Mouse (Mus musculus): ENCODE results near the gene Arf3. TPM values are rescaled to one million over a fixed set of nuclear protein-coding genes. Genes with fewer than 3 reads are reported as not detected.
"Not testable (repeated sequence)": the region's sequence is repeated elsewhere in the genome, so short reads cannot be mapped to it uniquely, and the experiment has no call there.

Arf3 gene
- total RNA-seq (2021) = 10 to 100 TPM; 20.8 to 20.9 TPM

GRCm38 (mm10) chr15:98762670-98763529 lies at the start of gene Arf3:
Gene Arf3, minus strand, starts transcription at chr15:98763214.
- DNase-seq = peak; percentile 96 to 97
- intact Hi-C loops (cut with DNase I) = no loop called here

DNA sequence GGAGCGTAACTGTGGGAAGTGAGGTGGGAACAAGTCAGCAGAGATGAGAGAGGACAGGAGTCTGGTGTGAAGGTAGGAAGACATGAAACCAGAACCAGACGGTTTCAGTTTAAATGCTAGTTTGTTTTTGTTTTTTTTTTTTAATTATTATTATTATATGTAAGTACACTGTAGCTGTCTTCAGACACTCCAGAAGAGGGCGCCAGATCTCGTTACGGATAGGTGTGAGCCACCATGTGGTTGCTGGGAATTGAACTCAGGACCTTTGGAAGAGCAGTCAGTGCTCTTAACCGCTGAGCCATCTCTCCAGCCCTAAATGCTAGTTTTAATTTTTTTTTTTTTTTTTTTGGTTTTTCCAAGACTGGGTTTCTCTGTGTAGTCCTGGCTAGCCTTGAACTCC lies 47.2 kb upstream of the Arf3 start:
- intact Hi-C loops (cut with DNase I); DNase-seq: not testable (repeated sequence)

GRCm38 (mm10) chr15:98809390-98809789 lies 46.4 kb upstream of the Arf3 start, which contains the start of gene Ddn:
Gene Ddn, minus strand, starts transcription at chr15:98809490.
- no peak for DNase-seq
- intact Hi-C loops (cut with DNase I) = no loop called here

- intact Hi-C loops (cut with DNase I) = no loop called here
- no peak for DNase-seq
Measured at GRCm38 (mm10) chr15:98808651-98809134, 45.7 kb upstream of the Arf3 start.

- no peak for DNase-seq
- intact Hi-C loops (cut with DNase I) = no loop called here
Measured at GRCm38 (mm10) chr15:98807895-98808650, 45.1 kb upstream of the Arf3 start.

DNA sequence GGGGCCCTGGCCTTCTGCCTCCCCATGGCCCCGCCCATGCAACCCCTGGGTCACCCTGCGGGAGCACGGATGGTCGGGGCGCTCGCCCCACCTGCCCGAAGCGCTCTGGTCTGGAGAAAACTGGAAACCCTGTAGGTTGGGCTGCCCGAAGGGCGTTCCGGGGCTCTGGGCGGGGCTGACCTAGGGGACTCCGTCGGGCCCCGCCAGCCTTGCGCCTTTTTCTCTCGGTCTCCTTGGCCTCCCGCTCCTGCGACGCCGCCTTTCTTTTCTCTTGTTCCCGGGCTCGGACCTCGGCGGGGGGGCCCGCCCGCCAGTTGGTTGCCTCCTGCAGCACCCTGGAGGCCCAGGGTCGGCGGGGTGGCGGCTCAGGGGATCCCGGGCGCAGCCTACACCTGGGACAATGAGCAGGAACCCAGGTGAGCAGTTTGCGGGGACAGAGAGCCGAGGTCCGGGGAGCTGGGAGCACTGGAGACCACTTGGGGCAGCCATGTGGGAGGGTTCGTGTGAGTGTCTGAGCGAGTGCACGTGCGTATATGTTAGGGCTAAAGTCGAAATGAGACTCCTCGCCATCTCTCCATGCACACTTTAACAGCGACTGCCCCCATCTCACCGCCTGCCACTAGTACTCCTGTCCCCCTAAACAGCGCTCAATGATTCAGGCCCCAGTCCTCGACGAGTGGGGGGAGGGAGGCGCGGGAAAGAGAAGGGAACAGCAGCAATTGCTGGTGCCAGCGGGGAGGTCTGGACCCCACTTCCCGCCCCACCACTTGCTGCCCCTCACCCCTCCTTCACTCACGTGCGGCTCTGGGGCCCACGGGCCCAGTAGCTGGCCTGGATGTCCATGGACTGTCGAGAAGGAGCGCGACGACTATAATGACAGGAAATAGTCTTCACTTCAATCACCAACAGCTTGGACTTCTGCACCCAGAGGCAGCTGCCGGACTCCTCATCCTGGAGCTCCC lies 44.1 kb upstream of the Arf3 start:
- intact Hi-C loops (cut with DNase I) = no loop called here
- DNase-seq = no peak

DNA sequence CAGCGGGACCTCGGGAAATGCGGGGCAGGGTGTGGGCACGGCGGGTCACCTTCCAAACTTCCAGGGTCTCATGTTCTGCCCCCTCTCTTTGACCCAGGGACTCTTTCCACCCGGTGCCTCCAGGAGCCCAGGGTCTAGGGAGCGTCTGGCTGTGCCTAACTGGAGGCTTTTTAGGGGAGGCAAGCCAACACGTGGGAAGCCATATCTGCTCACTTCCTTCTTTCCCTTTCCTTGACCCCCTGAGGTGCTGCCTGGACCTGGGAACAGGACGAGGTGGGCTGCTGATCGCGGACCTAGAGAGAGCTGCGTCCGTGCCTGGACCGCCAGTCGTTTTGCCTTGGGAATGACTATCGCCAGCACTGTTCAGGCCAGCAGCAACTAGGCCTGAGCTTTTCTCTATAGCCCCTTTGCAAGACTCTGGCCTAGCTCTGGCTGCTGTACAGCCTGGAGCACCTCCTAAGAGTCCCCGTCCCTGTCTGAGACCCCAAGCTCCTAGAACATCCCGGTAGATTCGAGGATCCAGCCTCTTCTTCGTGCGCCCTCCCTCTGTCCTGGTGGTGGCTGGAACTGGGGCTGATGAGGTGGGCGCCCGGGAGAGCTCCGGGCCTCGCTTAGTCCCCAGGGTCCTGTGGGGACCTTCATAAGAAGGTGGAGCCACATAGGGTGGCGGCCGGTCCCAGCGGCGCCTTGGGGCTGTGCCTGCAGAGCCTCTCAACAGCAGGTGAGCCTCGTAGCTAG lies 43.2 kb upstream of the Arf3 start:
- DNase-seq = no peak
- intact Hi-C loops (cut with DNase I) = no loop called here

- DNase-seq = peak; percentile 70 to 75
- intact Hi-C loops (cut with DNase I) = no loop called here
Measured at GRCm38 (mm10) chr15:98805324-98806040, 42.5 kb upstream of the Arf3 start.

GRCm38 (mm10) chr15:98804054-98804453 lies 41.0 kb upstream of the Arf3 start:
- intact Hi-C loops (cut with DNase I) = no loop called here
- DNase-seq = peak; percentile 82 to 89

DNA sequence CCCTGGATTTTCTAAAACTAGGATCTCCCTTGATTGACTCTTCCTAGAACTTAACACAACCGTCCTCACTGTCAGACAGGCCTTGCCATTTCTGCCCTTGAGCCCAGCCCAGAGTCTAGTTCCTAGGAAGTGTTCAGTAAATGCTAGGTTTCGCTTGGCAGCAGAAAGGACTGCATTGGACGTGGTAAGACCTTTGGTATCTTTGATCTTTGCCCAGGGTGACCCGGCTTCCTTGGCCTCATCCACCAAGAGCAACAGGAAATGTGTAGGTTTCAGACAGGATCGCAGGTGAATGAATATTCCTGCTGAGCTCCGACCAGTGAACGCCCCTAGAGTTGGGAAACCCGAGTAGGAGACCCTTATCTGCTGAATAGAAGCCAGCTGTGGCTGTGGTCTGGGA lies 39.9 kb upstream of the Arf3 start:
- DNase-seq = no peak
- intact Hi-C loops (cut with DNase I) = no loop called here

- intact Hi-C loops (cut with DNase I) = loop anchor here (2.0 kb wide), 1 partner anchor 135 kb away; no protein-coding TSS in a partner anchor
- DNase-seq = peak; percentile 78 to 89
Measured at GRCm38 (mm10) chr15:98799396-98799795, 36.4 kb upstream of the Arf3 start.

GRCm38 (mm10) chr15:98798903-98799302 lies 35.9 kb upstream of the Arf3 start:
- intact Hi-C loops (cut with DNase I) = loop anchor here (2.0 kb wide), 1 partner anchor 134 kb away; no protein-coding TSS in a partner anchor

GRCm38 (mm10) chr15:98797835-98798492 lies 35.0 kb upstream of the Arf3 start:
- no peak for DNase-seq
- intact Hi-C loops (cut with DNase I) = loop anchor here (2.0 kb wide), 1 partner anchor 133 kb away; no protein-coding TSS in a partner anchor

More at GRCm38 (mm10) chr15:98798903-98799302, 35.9 kb upstream of the Arf3 start:
- no peak for DNase-seq

- no peak for DNase-seq
- intact Hi-C loops (cut with DNase I) = no loop called here
Measured at GRCm38 (mm10) chr15:98796803-98797595, 34.0 kb upstream of the Arf3 start.

DNA sequence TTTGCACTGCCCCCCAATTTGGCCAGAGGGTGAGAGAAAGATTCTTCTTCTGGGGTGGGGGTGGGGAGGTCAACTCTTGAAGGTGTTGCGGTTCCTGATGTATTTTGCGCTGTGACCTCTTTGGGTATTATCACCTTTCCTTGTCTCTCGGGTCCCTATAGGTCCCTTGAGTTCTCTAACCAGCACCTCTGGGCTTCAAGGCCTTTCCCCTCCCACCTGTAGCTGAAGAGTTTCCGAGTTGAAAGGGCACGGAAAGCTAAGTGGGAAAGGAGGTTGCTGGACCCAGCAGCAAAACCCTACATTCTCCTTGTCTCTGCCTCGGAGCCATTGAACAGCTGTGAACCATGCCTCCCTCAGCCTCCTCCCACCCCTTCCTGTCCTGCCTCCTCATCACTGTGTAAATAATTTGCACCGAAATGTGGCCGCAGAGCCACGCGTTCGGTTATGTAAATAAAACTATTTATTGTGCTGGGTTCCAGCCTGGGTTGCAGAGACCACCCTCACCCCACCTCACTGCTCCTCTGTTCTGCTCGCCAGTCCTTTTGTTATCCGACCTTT lies 30.2 kb upstream of the Arf3 start:
- DNase-seq = no peak
- intact Hi-C loops (cut with DNase I) = loop anchor here (5.0 kb wide), 1 partner anchor 81 kb away; no protein-coding TSS in a partner anchor

DNA sequence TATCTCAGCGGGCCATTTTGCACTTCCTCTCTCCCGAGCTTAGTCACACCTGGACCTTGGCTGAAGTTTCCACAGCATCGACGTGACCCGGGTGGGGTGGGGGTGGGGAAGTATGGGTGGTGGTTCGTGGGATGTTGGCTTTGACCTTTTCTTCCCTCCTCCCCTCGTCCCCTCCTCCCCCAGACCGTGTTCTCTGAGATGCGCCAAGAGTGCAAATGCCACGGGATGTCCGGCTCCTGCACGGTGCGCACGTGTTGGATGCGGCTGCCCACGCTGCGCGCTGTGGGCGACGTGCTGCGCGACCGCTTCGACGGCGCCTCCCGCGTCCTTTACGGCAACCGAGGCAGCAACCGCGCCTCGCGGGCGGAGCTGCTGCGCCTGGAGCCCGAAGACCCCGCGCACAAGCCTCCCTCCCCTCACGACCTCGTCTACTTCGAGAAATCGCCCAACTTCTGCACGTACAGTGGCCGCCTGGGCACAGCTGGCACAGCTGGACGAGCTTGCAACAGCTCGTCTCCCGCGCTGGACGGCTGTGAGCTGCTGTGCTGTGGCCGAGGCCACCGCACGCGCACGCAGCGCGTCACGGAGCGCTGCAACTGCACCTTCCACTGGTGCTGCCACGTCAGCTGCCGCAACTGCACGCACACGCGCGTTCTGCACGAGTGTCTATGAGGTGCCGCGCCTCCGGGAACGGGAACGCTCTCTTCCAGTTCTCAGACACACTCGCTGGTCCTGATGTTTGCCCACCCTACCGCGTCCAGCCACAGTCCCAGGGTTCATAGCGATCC lies 29.4 kb upstream of the Arf3 start:
- DNase-seq = no peak

More for the DNA sequence above, 29.4 kb upstream of the Arf3 start:
- intact Hi-C loops (cut with DNase I) = loop anchor here (5.0 kb wide), 1 partner anchor 80 kb away; no protein-coding TSS in a partner anchor
